Mouse (Mus musculus) hindbrain, embryonic 13.5 days (tissue): ENCODE measurements around the gene Kcnk4. TPM values are rescaled to one million over a fixed set of nuclear protein-coding genes. Genes with fewer than 3 reads are reported as not detected.

Source experiments
- ATAC-seq: fragments of 200-750 bp; cut with Nextera tagmentation; 2 replicates; pipeline ENCODE4 v1.8.0; 2017; ENCODE audit warnings: moderate TSS enrichment; ENCODE audit not compliant: low FRiP score
- H3K27ac ChIP-seq: fragments of 300-500 bp; sonication (generic); 2 replicates; pipeline ENCODE4 v1.5.1; 2015; ENCODE audit warnings: inconsistent platforms, mild to moderate bottlenecking, moderate library complexity
- H3K27me3 ChIP-seq: fragments of 300-500 bp; sonication (generic); 2 replicates; pipeline ENCODE4 v1.6.1; 2015; ENCODE audit warnings: mild to moderate bottlenecking, inconsistent platforms
- H3K36me3 ChIP-seq: fragments of 300-500 bp; sonication (generic); 2 replicates; pipeline ENCODE4 v1.6.1; 2015; ENCODE audit warnings: mild to moderate bottlenecking, inconsistent platforms
- H3K4me1 ChIP-seq: fragments of 300-500 bp; sonication (generic); replicated peaks from 2 replicates; pipeline ENCODE4 v1.6.1; 2015; ENCODE audit warnings: inconsistent platforms
- H3K4me2 ChIP-seq: fragments of 300-500 bp; sonication (generic); 2 replicates; pipeline ENCODE4 v1.6.1; 2015; ENCODE audit warnings: inconsistent platforms, mild to moderate bottlenecking, moderate library complexity
- H3K4me3 ChIP-seq: fragments of 300-500 bp; sonication (generic); 2 replicates; pipeline ENCODE4 v1.5.1; 2015; ENCODE audit warnings: mild to moderate bottlenecking, inconsistent platforms
- H3K9ac ChIP-seq: fragments of 300-500 bp; sonication (generic); 2 replicates; pipeline ENCODE4 v1.6.1; 2015; ENCODE audit warnings: mild to moderate bottlenecking, inconsistent platforms
- H3K9me3 ChIP-seq: fragments of 300-500 bp; sonication (generic); 2 replicates; pipeline ENCODE4 v1.6.1; 2016; ENCODE audit warnings: inconsistent platforms
- WGBS: fragments of 180-500 bp; shearing (Covaris S2); methylation state at CpG from one replicate; pipeline ENCODE4 v1.1.7; 2015; 5-methylcytosine and 5-hydroxymethylcytosine counted together
- polyA plus RNA-seq: library from polyadenylated mRNA; unstranded; fragments of >200 nt; fragmentation: Nextera tagmentation; extraction: Ambion mirVana; gene quantifications from 2 replicates; pipeline ENCODE4 v1.2.1, GENCODE M21; 2015

The Kcnk4 gene
- polyA plus RNA-seq, 1 experiment from 2014 or later = 1.7 TPM

GRCm38 (mm10) chr19:6941372-6942248 is 7.3 kb upstream of the Kcnk4 start, which contains the start of gene Bad:
Bad (plus strand) TSS chr19:6941861.
- under 1% methylated on average over 83 of the region's 83 CpGs for WGBS
- no peaks in the 10 kb centered on the region for H3K9me3 ChIP-seq
- peaks cover 19% of the 10 kb centered on the region for H3K36me3 ChIP-seq
- ATAC-seq = peak; percentile 84
- H3K4me3 ChIP-seq = peak within 1 kb of the TSS; percentile 84
- peak within 1 kb of the TSS; percentile 98 for H3K4me2 ChIP-seq
- H3K9ac ChIP-seq = peak within 1 kb of the TSS; percentile 97
- H3K4me1 ChIP-seq = peaks cover 47% of the 10 kb centered on the region
- peak within 1 kb of the TSS; percentile 97 for H3K27ac ChIP-seq
- H3K27me3 ChIP-seq = peaks cover 10% of the 10 kb centered on the region; the same call in 1 of the 2 replicates

GRCm38 (mm10) chr19:6940396-6941351 is 6.4 kb upstream of the Kcnk4 start:
- Histone ChIP-seq H3K36me3 (peaks cover 18% of the 10 kb centered on the region), H3K27ac (peak overlapping the region; percentile 97), H3K4me3 (peak overlapping the region; percentile 84), H3K9ac (peak overlapping the region; percentile 97), H3K27me3 (peaks cover 19% of the 10 kb centered on the region), H3K4me2 (peak overlapping the region; percentile 98), H3K4me1 (peaks cover 47% of the 10 kb centered on the region), H3K9me3 (no peaks in the 10 kb centered on the region)
- peak; percentile 30 for ATAC-seq
- 20% methylated on average over 29 of the region's 29 CpGs for WGBS

DNA sequence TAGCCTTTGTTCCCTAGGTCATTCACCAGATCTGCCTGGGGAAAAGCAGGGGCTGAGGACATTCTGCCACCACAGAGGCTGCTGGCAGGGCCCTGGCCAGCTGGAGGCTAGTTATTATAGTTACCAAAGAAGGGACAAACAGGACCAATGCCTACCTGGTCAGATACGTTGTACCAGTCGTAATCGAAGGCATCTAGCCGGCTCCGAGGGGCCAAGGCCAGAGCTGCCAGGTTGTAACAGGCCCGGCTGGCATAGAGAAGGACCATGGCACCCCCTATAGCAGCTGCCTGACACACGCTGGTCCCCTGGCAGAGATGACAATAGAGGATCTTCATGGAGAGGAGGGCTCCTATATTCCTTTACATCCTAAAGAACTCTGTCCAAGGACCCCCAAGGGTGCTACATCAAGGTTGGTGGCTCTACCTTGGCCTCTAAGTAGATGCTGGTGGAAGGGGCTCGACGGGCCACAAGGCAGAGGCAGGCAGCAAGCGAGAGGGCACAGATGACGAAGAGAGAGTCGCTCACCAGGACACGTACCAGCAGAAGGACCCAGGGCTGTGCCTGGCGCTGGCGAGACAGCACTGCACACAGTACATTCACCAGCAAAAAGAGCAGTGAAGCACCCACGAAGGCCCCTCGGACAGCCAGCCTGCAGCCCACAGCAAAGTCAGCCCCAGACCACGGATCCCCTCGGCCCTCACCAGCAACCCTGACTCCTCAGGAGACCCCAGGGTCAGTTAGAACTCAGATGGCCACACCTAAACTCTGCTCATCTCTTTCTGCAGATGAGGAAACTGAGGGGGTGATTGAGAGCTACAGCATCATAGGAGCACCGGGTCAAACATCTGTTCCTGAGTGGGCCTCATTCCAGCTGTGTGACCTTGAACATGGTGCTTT is 5.0 kb upstream of the Kcnk4 start:
- H3K4me3 ChIP-seq = peak overlapping the region; percentile 84
- H3K9ac ChIP-seq = peak overlapping the region; percentile 97
- H3K9me3 ChIP-seq = no peaks in the 10 kb centered on the region
- H3K27me3 ChIP-seq = peaks cover 32% of the 10 kb centered on the region
- WGBS = 93% methylated on average over 20 of the region's 20 CpGs
- H3K4me2 ChIP-seq = peak overlapping the region; percentile 98
- no peak for ATAC-seq
- peaks cover 9% of the 10 kb centered on the region; the same call in 1 of the 2 replicates for H3K36me3 ChIP-seq
- H3K27ac ChIP-seq = no peak overlapping the region
- H3K4me1 ChIP-seq = peaks cover 49% of the 10 kb centered on the region

GRCm38 (mm10) chr19:6937541-6938465 is 3.5 kb upstream of the Kcnk4 start:
- ATAC-seq = no peak
- H3K27me3 ChIP-seq = peaks cover 47% of the 10 kb centered on the region
- H3K9ac ChIP-seq = peak overlapping the region; percentile 47; the same call in 1 of the 2 replicates
- H3K27ac ChIP-seq = no peak overlapping the region
- no peaks in the 10 kb centered on the region for H3K9me3 ChIP-seq
- 83% methylated on average over 16 of the region's 16 CpGs for WGBS
- peaks cover 9% of the 10 kb centered on the region; the same call in 1 of the 2 replicates for H3K36me3 ChIP-seq
- peaks cover 57% of the 10 kb centered on the region for H3K4me1 ChIP-seq
- H3K4me3 ChIP-seq = no peak overlapping the region
- 0 out of 2 replicates have a peak overlapping the region, but pooled peaks have one; percentile 98 for H3K4me2 ChIP-seq

DNA sequence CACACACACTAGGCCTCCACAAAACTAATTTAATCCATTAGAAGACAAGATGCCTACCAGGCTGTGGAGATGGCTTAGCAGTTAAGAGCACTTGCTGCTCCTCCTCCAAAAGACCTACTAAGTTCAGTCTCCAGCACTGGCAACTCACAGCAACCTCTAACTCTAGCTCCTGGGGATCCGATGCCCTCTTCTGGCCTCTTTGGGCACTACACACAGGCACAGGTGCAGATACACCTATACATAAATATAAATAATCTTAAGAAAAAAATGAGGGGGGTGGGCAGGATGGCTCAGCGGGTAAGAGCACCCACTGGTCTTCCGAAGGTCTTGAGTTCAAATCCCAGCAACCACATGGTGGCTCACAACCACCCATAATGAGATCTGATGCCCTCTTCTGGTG is 2.0 kb upstream of the Kcnk4 start:
- no peak for ATAC-seq
- Histone ChIP-seq H3K4me2 (no peak overlapping the region), H3K27me3 (peaks cover 62% of the 10 kb centered on the region), H3K36me3 (peaks cover 9% of the 10 kb centered on the region; the same call in 1 of the 2 replicates), H3K4me1 (peaks cover 51% of the 10 kb centered on the region), H3K4me3 (no peak overlapping the region), H3K9me3 (no peaks in the 10 kb centered on the region), H3K27ac (no peak overlapping the region), H3K9ac (no peak overlapping the region)
- 24% methylated on average over 3 of the region's 3 CpGs for WGBS

- WGBS = 3% methylated on average over 58 of the region's 58 CpGs
- Histone ChIP-seq H3K27ac (no peak overlapping the region), H3K27me3 (peaks cover 86% of the 10 kb centered on the region), H3K36me3 (peaks cover 9% of the 10 kb centered on the region; the same call in 1 of the 2 replicates), H3K4me3 (peak overlapping the region; percentile 45), H3K9me3 (no peaks in the 10 kb centered on the region), H3K4me2 (peak overlapping the region; percentile 70), H3K9ac (peak overlapping the region; percentile 72), H3K4me1 (peaks cover 26% of the 10 kb centered on the region)
- ATAC-seq = peak; percentile 78
These were observed 700 bp downstream of the Kcnk4 start for GRCm38 (mm10) chr19:6933436-6934194.

- WGBS = 17% methylated on average over 4 of the region's 4 CpGs
- no peaks in the 10 kb centered on the region for H3K9me3 ChIP-seq
- peak overlapping the region; percentile 45 for H3K4me3 ChIP-seq
- no peak overlapping the region for H3K27ac ChIP-seq
- H3K27me3 ChIP-seq = peaks cover 89% of the 10 kb centered on the region
- ATAC-seq = no peak
- peaks cover 23% of the 10 kb centered on the region for H3K4me1 ChIP-seq
- H3K36me3 ChIP-seq = peaks cover 4% of the 10 kb centered on the region; the same call in 1 of the 2 replicates
- peak overlapping the region; percentile 70 for H3K4me2 ChIP-seq
- peak overlapping the region; percentile 72 for H3K9ac ChIP-seq
These were observed 1.2 kb downstream of the Kcnk4 start for GRCm38 (mm10) chr19:6933102-6933435.

DNA sequence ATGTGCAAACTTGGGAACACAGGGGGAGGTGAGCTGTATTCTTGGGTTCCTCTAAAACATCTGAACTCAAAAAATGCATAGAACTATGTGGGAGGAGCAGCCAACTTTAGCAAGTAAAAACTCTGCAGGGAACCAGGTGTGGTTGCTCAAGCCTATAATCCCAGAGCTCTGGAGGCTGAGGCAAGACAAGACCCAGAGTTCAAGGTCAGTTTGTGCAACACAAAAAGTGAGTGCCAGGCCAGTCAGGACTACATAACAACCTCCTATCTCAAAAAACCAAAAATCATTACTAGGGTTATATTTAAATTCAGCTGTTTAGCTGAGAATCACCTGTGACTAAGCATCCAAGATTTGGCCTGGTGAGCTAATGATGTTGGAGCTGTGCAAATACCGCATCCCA is 2.3 kb downstream of the Kcnk4 start:
- no peaks in the 10 kb centered on the region for H3K9me3 ChIP-seq
- H3K9ac ChIP-seq = no peak overlapping the region
- H3K4me2 ChIP-seq = no peak overlapping the region
- no peaks in the 10 kb centered on the region for H3K36me3 ChIP-seq
- H3K4me1 ChIP-seq = peaks cover 23% of the 10 kb centered on the region
- WGBS = 35% methylated on average over 1 of the region's 1 CpGs
- H3K27me3 ChIP-seq = peaks cover 95% of the 10 kb centered on the region
- H3K4me3 ChIP-seq = no peak overlapping the region
- H3K27ac ChIP-seq = no peak overlapping the region
- ATAC-seq = no peak

DNA sequence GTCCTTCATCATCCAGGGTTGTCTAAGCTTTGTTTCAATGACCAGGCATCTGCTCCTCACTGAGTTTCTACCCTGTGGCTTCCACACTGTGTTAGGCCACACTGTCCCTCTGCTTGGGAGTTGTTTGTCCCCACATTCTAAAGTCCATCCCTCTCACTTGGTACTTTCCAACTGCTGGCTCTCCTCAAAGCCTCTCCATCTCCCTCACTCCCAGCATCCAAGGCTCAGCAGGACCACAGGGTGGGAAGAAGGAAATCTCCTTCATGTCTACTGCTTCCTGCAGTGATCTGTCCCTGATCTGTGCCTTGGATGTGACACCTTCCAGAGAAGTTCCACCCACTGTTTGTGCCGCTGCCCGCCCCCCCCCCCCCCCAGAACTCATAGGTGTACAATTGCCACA is 3.3 kb downstream of the Kcnk4 start:
- H3K9ac ChIP-seq = no peak overlapping the region
- ATAC-seq = no peak
- no peak overlapping the region for H3K27ac ChIP-seq
- H3K4me3 ChIP-seq = no peak overlapping the region
- peaks cover 97% of the 10 kb centered on the region for H3K27me3 ChIP-seq
- H3K9me3 ChIP-seq = no peaks in the 10 kb centered on the region
- no peak overlapping the region for H3K4me2 ChIP-seq
- WGBS = 0% methylated on average over 2 of the region's 2 CpGs
- peaks cover 31% of the 10 kb centered on the region for H3K4me1 ChIP-seq
- H3K36me3 ChIP-seq = no peaks in the 10 kb centered on the region

GRCm38 (mm10) chr19:6928080-6928479 is 6.2 kb downstream of the Kcnk4 start:
- no peaks in the 10 kb centered on the region for H3K36me3 ChIP-seq
- no peaks in the 10 kb centered on the region for H3K9me3 ChIP-seq
- H3K4me1 ChIP-seq = peaks cover 29% of the 10 kb centered on the region
- no peak overlapping the region for H3K27ac ChIP-seq
- H3K4me2 ChIP-seq = no peak overlapping the region
- ATAC-seq = no peak
- H3K9ac ChIP-seq = no peak overlapping the region
- peaks cover 97% of the 10 kb centered on the region for H3K27me3 ChIP-seq
- H3K4me3 ChIP-seq = no peak overlapping the region
- WGBS = 6% methylated on average over 9 of the region's 9 CpGs
